Mouse (Mus musculus) neural tube, embryonic 12.5 days (tissue): Measurements from ENCODE around the gene Etfdh. TPM values are rescaled to one million over a fixed set of nuclear protein-coding genes. Genes with fewer than 3 reads are reported as not detected.
"Not testable (repeated sequence)": the region's sequence is repeated elsewhere in the genome, so short reads cannot be mapped to it uniquely, and the experiment has no call there.

Experiments
- ATAC-seq: fragments of 200-750 bp; cut with Nextera tagmentation; 2 replicates; pipeline ENCODE4 v1.8.0; 2017; ENCODE audit warnings: low read depth, mild to moderate bottlenecking, moderate TSS enrichment, moderate library complexity; ENCODE audit not compliant: low FRiP score
- H3K27ac ChIP-seq: fragments of 300-500 bp; sonication (generic); 2 replicates; pipeline ENCODE4 v1.5.1; 2016
- H3K27me3 ChIP-seq: fragments of 300-500 bp; sonication (generic); replicated peaks from 2 replicates; pipeline ENCODE4 v1.6.1; 2016; ENCODE audit warnings: mild to moderate bottlenecking
- H3K36me3 ChIP-seq: fragments of 300-500 bp; sonication (generic); 2 replicates; pipeline ENCODE4 v1.6.1; 2016; ENCODE audit warnings: mild to moderate bottlenecking
- H3K4me1 ChIP-seq: fragments of 300-500 bp; sonication (generic); 2 replicates; pipeline ENCODE4 v1.6.1; 2016
- H3K4me2 ChIP-seq: fragments of 300-500 bp; sonication (generic); replicated peaks from 2 replicates; pipeline ENCODE4 v1.6.1; 2016; ENCODE audit warnings: mild to moderate bottlenecking
- H3K4me3 ChIP-seq: fragments of 300-500 bp; sonication (generic); 2 replicates; pipeline ENCODE4 v1.5.1; 2016
- H3K9ac ChIP-seq: fragments of 300-500 bp; sonication (generic); 2 replicates; pipeline ENCODE4 v1.6.1; 2016; ENCODE audit warnings: mild to moderate bottlenecking
- H3K9me3 ChIP-seq: fragments of 300-500 bp; sonication (generic); 2 replicates; pipeline ENCODE4 v1.6.1; 2016; ENCODE audit warnings: mild to moderate bottlenecking
- WGBS: fragments of 180-500 bp; shearing (Covaris S2); methylation state at CpG from one replicate; pipeline ENCODE4 v1.1.7; 2016; 5-methylcytosine and 5-hydroxymethylcytosine counted together
- polyA plus RNA-seq: library from polyadenylated mRNA; unstranded; fragments of >200 nt; fragmentation: Nextera tagmentation; extraction: Ambion mirVana; gene quantifications from 2 replicates; pipeline ENCODE4 v1.2.1, GENCODE M21; 2016

The Etfdh gene
- polyA plus RNA-seq, 1 experiment from 2014 or later: 54.2 TPM

- Histone ChIP-seq H3K4me3 (no peak overlapping the region), H3K27ac (no peak overlapping the region), H3K9ac (no peak overlapping the region), H3K27me3 (no peaks in the 10 kb centered on the region), H3K9me3 (no peaks in the 10 kb centered on the region), H3K4me2 (no peak overlapping the region), H3K36me3 (no peaks in the 10 kb centered on the region), H3K4me1 (no peaks in the 10 kb centered on the region)
- WGBS: 30% methylated on average over 10 of the region's 10 CpGs
- ATAC-seq: peak; percentile 68
Observed at GRCm38 (mm10) chr3:79575576-79576467, 53.5 kb downstream of the Etfdh start.

GRCm38 (mm10) chr3:79574336-79574735, 55.0 kb downstream of the Etfdh start:
- H3K4me1 ChIP-seq: no peaks in the 10 kb centered on the region
- no peak overlapping the region for H3K4me2 ChIP-seq
- H3K4me3 ChIP-seq: no peak overlapping the region
- no peaks in the 10 kb centered on the region for H3K9me3 ChIP-seq
- no peaks in the 10 kb centered on the region for H3K36me3 ChIP-seq
- ATAC-seq: no peak
- H3K27ac ChIP-seq: no peak overlapping the region
- H3K27me3 ChIP-seq: no peaks in the 10 kb centered on the region
- H3K9ac ChIP-seq: no peak overlapping the region
- 80% methylated on average over 3 of the region's 3 CpGs for WGBS

GRCm38 (mm10) chr3:79573376-79573775, 55.9 kb downstream of the Etfdh start:
- not testable (repeated sequence) for H3K36me3 ChIP-seq, H3K27ac ChIP-seq, H3K4me1 ChIP-seq, ATAC-seq, H3K27me3 ChIP-seq, H3K4me2 ChIP-seq, H3K9ac ChIP-seq, H3K9me3 ChIP-seq, H3K4me3 ChIP-seq
- WGBS: 94% methylated on average over 5 of the region's 5 CpGs

GRCm38 (mm10) chr3:79572399-79572798, 56.9 kb downstream of the Etfdh start:
- Histone ChIP-seq H3K4me2 (no peak overlapping the region), H3K9me3 (no peaks in the 10 kb centered on the region), H3K36me3 (no peaks in the 10 kb centered on the region), H3K4me1 (no peaks in the 10 kb centered on the region), H3K27me3 (no peaks in the 10 kb centered on the region), H3K27ac (no peak overlapping the region), H3K9ac (no peak overlapping the region), H3K4me3 (no peak overlapping the region)
- ATAC-seq: no peak
- WGBS: 79% methylated on average over 3 of the region's 3 CpGs

GRCm38 (mm10) chr3:79569351-79569681, 60.0 kb downstream of the Etfdh start:
- Histone ChIP-seq H3K9me3 (no peaks in the 10 kb centered on the region), H3K4me1 (0 out of 2 replicates have a peak, but pooled peaks cover 9% of the 10 kb centered on the region), H3K27me3 (no peaks in the 10 kb centered on the region), H3K4me3 (no peak overlapping the region), H3K36me3 (no peaks in the 10 kb centered on the region), H3K27ac (no peak overlapping the region), H3K4me2 (no peak overlapping the region), H3K9ac (no peak overlapping the region)
- ATAC-seq: no peak
- WGBS: 85% methylated on average over 3 of the region's 3 CpGs

- Histone ChIP-seq H3K9ac (no peak overlapping the region), H3K27me3 (no peaks in the 10 kb centered on the region), H3K9me3 (no peaks in the 10 kb centered on the region), H3K4me1 (0 out of 2 replicates have a peak, but pooled peaks cover 9% of the 10 kb centered on the region), H3K4me2 (peak overlapping the region; percentile 85), H3K27ac (no peak overlapping the region), H3K4me3 (no peak overlapping the region), H3K36me3 (no peaks in the 10 kb centered on the region)
- ATAC-seq: no peak
- WGBS: 86% methylated on average over 16 of the region's 16 CpGs
Observed at GRCm38 (mm10) chr3:79568629-79569350, 60.5 kb downstream of the Etfdh start.

GRCm38 (mm10) chr3:79567703-79568362, 61.5 kb downstream of the Etfdh start, which contains the start of gene Fnip2:
Gene Fnip2 (minus strand): TSS chr3:79567796.
- peak within 1 kb of the TSS; percentile 53; the same call in 1 of the 2 replicates for H3K27ac ChIP-seq
- under 1% methylated on average over 55 of the region's 55 CpGs for WGBS
- peak within 1 kb of the TSS; percentile 85 for H3K4me2 ChIP-seq
- peak; percentile 97 for ATAC-seq
- no peaks in the 10 kb centered on the region for H3K9me3 ChIP-seq
- no peaks in the 10 kb centered on the region for H3K36me3 ChIP-seq
- H3K4me3 ChIP-seq: peak within 1 kb of the TSS; percentile 78
- 0 out of 2 replicates have a peak, but pooled peaks cover 9% of the 10 kb centered on the region for H3K4me1 ChIP-seq
- H3K9ac ChIP-seq: peak within 1 kb of the TSS; percentile 80
- H3K27me3 ChIP-seq: no peaks in the 10 kb centered on the region

- 4% methylated on average over 58 of the region's 60 CpGs for WGBS
- H3K4me3 ChIP-seq: peak overlapping the region; percentile 78
- 0 out of 2 replicates have a peak, but pooled peaks cover 9% of the 10 kb centered on the region for H3K4me1 ChIP-seq
- H3K9ac ChIP-seq: peak overlapping the region; percentile 80
- H3K27ac ChIP-seq: peak overlapping the region; percentile 53; the same call in 1 of the 2 replicates
- H3K36me3 ChIP-seq: no peaks in the 10 kb centered on the region
- H3K9me3 ChIP-seq: no peaks in the 10 kb centered on the region
- peak; percentile 78; the same call in 1 of the 2 replicates for ATAC-seq
- peak overlapping the region; percentile 85 for H3K4me2 ChIP-seq
- H3K27me3 ChIP-seq: no peaks in the 10 kb centered on the region
Observed at GRCm38 (mm10) chr3:79566716-79567691, 62.3 kb downstream of the Etfdh start.

- WGBS: 89% methylated on average over 10 of the region's 10 CpGs
- Histone ChIP-seq H3K9ac (no peak overlapping the region), H3K36me3 (no peaks in the 10 kb centered on the region), H3K4me1 (0 out of 2 replicates have a peak, but pooled peaks cover 9% of the 10 kb centered on the region), H3K4me2 (no peak overlapping the region), H3K27me3 (no peaks in the 10 kb centered on the region), H3K27ac (no peak overlapping the region), H3K9me3 (no peaks in the 10 kb centered on the region), H3K4me3 (no peak overlapping the region)
- ATAC-seq: no peak
Observed at GRCm38 (mm10) chr3:79564875-79565606, 64.3 kb downstream of the Etfdh start.

GRCm38 (mm10) chr3:79563511-79563910, 65.8 kb downstream of the Etfdh start:
- no peak for ATAC-seq
- Histone ChIP-seq H3K27ac (no peak overlapping the region), H3K9me3 (no peaks in the 10 kb centered on the region), H3K4me3 (no peak overlapping the region), H3K9ac (no peak overlapping the region), H3K36me3 (no peaks in the 10 kb centered on the region), H3K27me3 (no peaks in the 10 kb centered on the region), H3K4me2 (no peak overlapping the region), H3K4me1 (0 out of 2 replicates have a peak, but pooled peaks cover 9% of the 10 kb centered on the region)
- WGBS: 81% methylated on average over 2 of the region's 2 CpGs
